Mouse (Mus musculus): ENCODE measurements around the gene Ly6g5c. TPM values are rescaled to one million over a fixed set of nuclear protein-coding genes. Genes with fewer than 3 reads are reported as not detected.

The Ly6g5c gene
- polyA plus RNA-seq, 1 experiment from 2014 or later: not detected

- TF ChIP-seq CTCF (IDR thresholded peaks at IDR 0.05; ENCODE audit: low read depth) (no peak), EP300 (optimal IDR thresholded peaks at IDR 0.05) (no peak)
- H3K4me2 ChIP-seq (replicated peaks; ENCODE audit: low read depth): no peak overlapping the region
- peak; percentile 54 for ATAC-seq (ENCODE audit: low FRiP score, low TSS enrichment)
- no peaks in the 10 kb centered on the region for H3K27me3 ChIP-seq (ENCODE audit: control insufficient read depth, insufficient read depth, low read length)
- DNase-seq (ENCODE audit: low spot score): peak; percentile 66
- H3K9ac ChIP-seq (ENCODE audit: low read length): no peak overlapping the region
- no peaks in the 10 kb centered on the region for H3K9me3 ChIP-seq (ENCODE audit: control insufficient read depth, low read length)
- 0 out of 2 replicates have a peak, but pooled peaks cover 2% of the 10 kb centered on the region for H3K4me1 ChIP-seq (replicated peaks; ENCODE audit: control insufficient read depth, insufficient read depth)
- peak overlapping the region; percentile 6; the same call in 1 of the 2 replicates for H3K4me3 ChIP-seq (ENCODE audit: low read depth, low read length)
- no peaks in the 10 kb centered on the region for H3K36me3 ChIP-seq (ENCODE audit: control insufficient read depth, insufficient read depth, low read length)
- WGBS: 44% methylated on average over 17 of the region's 17 CpGs
- H3K27ac ChIP-seq (replicated peaks): peak overlapping the region; percentile 71
Measured at GRCm38 (mm10) chr17:35068213-35068914, 39.7 kb upstream of the Ly6g5c start.

- ATAC-seq (ENCODE audit: low FRiP score, low TSS enrichment): no peak
- Histone ChIP-seq H3K9me3 (ENCODE audit: control insufficient read depth, low read length) (no peaks in the 10 kb centered on the region), H3K9ac (ENCODE audit: low read length) (no peak overlapping the region), H3K27ac (replicated peaks) (peak overlapping the region; percentile 49; the same call in 1 of the 2 replicates), H3K4me1 (replicated peaks; ENCODE audit: control insufficient read depth, insufficient read depth) (no peaks in the 10 kb centered on the region), H3K36me3 (ENCODE audit: control insufficient read depth, insufficient read depth, low read length) (no peaks in the 10 kb centered on the region), H3K4me2 (replicated peaks; ENCODE audit: low read depth) (no peak overlapping the region), H3K4me3 (ENCODE audit: low read depth, low read length) (no peak overlapping the region), H3K27me3 (ENCODE audit: control insufficient read depth, insufficient read depth, low read length) (no peaks in the 10 kb centered on the region)
- peak; percentile 68 for DNase-seq (ENCODE audit: low spot score)
- TF ChIP-seq CTCF (IDR thresholded peaks at IDR 0.05; ENCODE audit: low read depth) (peak; percentile 47), EP300 (optimal IDR thresholded peaks at IDR 0.05) (no peak)
- WGBS: 30% methylated on average over 6 of the region's 6 CpGs
Measured at GRCm38 (mm10) chr17:35070556-35071229, 37.4 kb upstream of the Ly6g5c start.

GRCm38 (mm10) chr17:35071454-35071853 is 36.6 kb upstream of the Ly6g5c start:
- no peak overlapping the region for H3K4me2 ChIP-seq (replicated peaks; ENCODE audit: low read depth)
- H3K9ac ChIP-seq (ENCODE audit: low read length): no peak overlapping the region
- no peaks in the 10 kb centered on the region for H3K4me1 ChIP-seq (replicated peaks; ENCODE audit: control insufficient read depth, insufficient read depth)
- 74% methylated on average over 9 of the region's 9 CpGs for WGBS
- no peaks in the 10 kb centered on the region for H3K9me3 ChIP-seq (ENCODE audit: control insufficient read depth, low read length)
- H3K4me3 ChIP-seq (ENCODE audit: low read depth, low read length): no peak overlapping the region
- no peaks in the 10 kb centered on the region for H3K27me3 ChIP-seq (ENCODE audit: control insufficient read depth, insufficient read depth, low read length)
- ATAC-seq (ENCODE audit: low FRiP score, low TSS enrichment): no peak
- no peak overlapping the region; the same call in 1 of the 2 replicates for H3K27ac ChIP-seq (replicated peaks)
- no peak for DNase-seq (ENCODE audit: low spot score)
- no peak for TF ChIP-seq EP300 (optimal IDR thresholded peaks at IDR 0.05)
- TF ChIP-seq CTCF (IDR thresholded peaks at IDR 0.05; ENCODE audit: low read depth): no peak
- no peaks in the 10 kb centered on the region for H3K36me3 ChIP-seq (ENCODE audit: control insufficient read depth, insufficient read depth, low read length)

GRCm38 (mm10) chr17:35074097-35074496 is 34.0 kb upstream of the Ly6g5c start:
- DNase-seq (ENCODE audit: low spot score) (no peak), ATAC-seq (ENCODE audit: low FRiP score, low TSS enrichment) (no peak)
- Histone ChIP-seq H3K4me1 (replicated peaks; ENCODE audit: control insufficient read depth, insufficient read depth) (no peaks in the 10 kb centered on the region), H3K4me2 (replicated peaks; ENCODE audit: low read depth) (no peak overlapping the region), H3K4me3 (ENCODE audit: low read depth, low read length) (no peak overlapping the region), H3K27me3 (ENCODE audit: control insufficient read depth, insufficient read depth, low read length) (no peaks in the 10 kb centered on the region), H3K36me3 (ENCODE audit: control insufficient read depth, insufficient read depth, low read length) (no peaks in the 10 kb centered on the region), H3K27ac (replicated peaks) (no peak overlapping the region), H3K9me3 (ENCODE audit: control insufficient read depth, low read length) (no peaks in the 10 kb centered on the region), H3K9ac (ENCODE audit: low read length) (no peak overlapping the region)
- 56% methylated on average over 17 of the region's 17 CpGs for WGBS
- TF ChIP-seq EP300 (optimal IDR thresholded peaks at IDR 0.05) (no peak), CTCF (IDR thresholded peaks at IDR 0.05; ENCODE audit: low read depth) (no peak)

GRCm38 (mm10) chr17:35076507-35077176 is 31.4 kb upstream of the Ly6g5c start, which contains the start of gene Ly6g6e:
TSS of gene Ly6g6e (plus strand) at chr17:35076902.
- 29% methylated on average over 10 of the region's 10 CpGs for WGBS
- Histone ChIP-seq H3K9me3 (ENCODE audit: control insufficient read depth, low read length) (no peaks in the 10 kb centered on the region), H3K27ac (replicated peaks) (peak within 1 kb of the TSS; percentile 84), H3K4me3 (ENCODE audit: low read depth, low read length) (peak within 1 kb of the TSS; percentile 22), H3K27me3 (ENCODE audit: control insufficient read depth, insufficient read depth, low read length) (no peaks in the 10 kb centered on the region), H3K9ac (ENCODE audit: low read length) (peak within 1 kb of the TSS; percentile 41), H3K4me1 (replicated peaks; ENCODE audit: control insufficient read depth, insufficient read depth) (no peaks in the 10 kb centered on the region; the same call in 1 of the 2 replicates), H3K36me3 (ENCODE audit: control insufficient read depth, insufficient read depth, low read length) (no peaks in the 10 kb centered on the region), H3K4me2 (replicated peaks; ENCODE audit: low read depth) (peak within 1 kb of the TSS; percentile 52)
- ATAC-seq (ENCODE audit: low FRiP score, low TSS enrichment) (no peak), DNase-seq (ENCODE audit: low spot score) (no peak)
- no peak for TF ChIP-seq EP300 (optimal IDR thresholded peaks at IDR 0.05)
- TF ChIP-seq CTCF (IDR thresholded peaks at IDR 0.05; ENCODE audit: low read depth): no peak

Data from stomach, postnatal 0 days (tissue).